Mouse (Mus musculus) embryonic facial prominence, embryonic 14.5 days (tissue): Measurements from ENCODE around the gene Hid1. TPM values are rescaled to one million over a fixed set of nuclear protein-coding genes. Genes with fewer than 3 reads are reported as not detected.

Experiments used
- ATAC-seq: fragments of 200-750 bp; cut with Nextera tagmentation; 2 replicates; pipeline ENCODE4 v1.8.0; 2017; ENCODE audit warnings: low read depth, moderate number of reproducible peaks, moderate TSS enrichment
- DNase-seq: peaks from one replicate; pipeline ENCODE4 v3.0.0-alpha.2; 2015; ENCODE audit warnings: low spot score
- H3K27ac ChIP-seq: fragments of 300-500 bp; sonication (generic); replicated peaks from 2 replicates; pipeline ENCODE4 v1.5.1; 2014; ENCODE audit warnings: low read depth, mild to moderate bottlenecking, low read length, moderate library complexity
- H3K27me3 ChIP-seq: fragments of 300-500 bp; sonication (generic); replicated peaks from 2 replicates; pipeline ENCODE4 v1.6.1; 2014; ENCODE audit warnings: low read length; ENCODE audit not compliant: control insufficient read depth, insufficient read depth
- H3K36me3 ChIP-seq: fragments of 300-500 bp; sonication (generic); 2 replicates; pipeline ENCODE4 v1.6.1; 2014; ENCODE audit warnings: low read length, mixed read lengths; ENCODE audit not compliant: control insufficient read depth, insufficient read depth
- H3K4me1 ChIP-seq: fragments of 300-500 bp; sonication (generic); 2 replicates; pipeline ENCODE4 v1.6.1; 2014; ENCODE audit warnings: antibody characterized with exemption, low read length; ENCODE audit not compliant: control insufficient read depth, insufficient read depth
- H3K4me2 ChIP-seq: fragments of 300-500 bp; sonication (generic); 2 replicates; pipeline ENCODE4 v1.6.1; 2014; ENCODE audit warnings: low read depth, mild to moderate bottlenecking, low read length, moderate library complexity, mixed read lengths
- H3K4me3 ChIP-seq: fragments of 300-500 bp; sonication (generic); 2 replicates; pipeline ENCODE4 v1.5.1; 2014; ENCODE audit warnings: low read depth, mild to moderate bottlenecking, low read length
- H3K9ac ChIP-seq: fragments of 300-500 bp; sonication (generic); 2 replicates; pipeline ENCODE4 v1.6.1; 2014; ENCODE audit warnings: low read depth, mild to moderate bottlenecking, low read length, moderate library complexity, mixed read lengths
- H3K9me3 ChIP-seq: fragments of 300-500 bp; sonication (generic); 2 replicates; pipeline ENCODE4 v1.6.1; 2016; ENCODE audit warnings: low read length; ENCODE audit not compliant: control insufficient read depth
- WGBS: fragments of 180-500 bp; shearing (Covaris S2); extraction: QIAGEN DNeasy Blood & Tissue Kit; methylation state at CpG from one replicate; pipeline ENCODE4 v1.1.7; 2014; 5-methylcytosine and 5-hydroxymethylcytosine counted together
- polyA plus RNA-seq: library from polyadenylated mRNA; unstranded; fragments of >200 nt; fragmentation: Nextera tagmentation; extraction: Ambion mirVana; gene quantifications from 2 replicates; pipeline ENCODE4 v1.2.1, GENCODE M21; 2014

Hid1 gene
- polyA plus RNA-seq, 1 experiment from 2014 or later, result 10.3 TPM

DNA sequence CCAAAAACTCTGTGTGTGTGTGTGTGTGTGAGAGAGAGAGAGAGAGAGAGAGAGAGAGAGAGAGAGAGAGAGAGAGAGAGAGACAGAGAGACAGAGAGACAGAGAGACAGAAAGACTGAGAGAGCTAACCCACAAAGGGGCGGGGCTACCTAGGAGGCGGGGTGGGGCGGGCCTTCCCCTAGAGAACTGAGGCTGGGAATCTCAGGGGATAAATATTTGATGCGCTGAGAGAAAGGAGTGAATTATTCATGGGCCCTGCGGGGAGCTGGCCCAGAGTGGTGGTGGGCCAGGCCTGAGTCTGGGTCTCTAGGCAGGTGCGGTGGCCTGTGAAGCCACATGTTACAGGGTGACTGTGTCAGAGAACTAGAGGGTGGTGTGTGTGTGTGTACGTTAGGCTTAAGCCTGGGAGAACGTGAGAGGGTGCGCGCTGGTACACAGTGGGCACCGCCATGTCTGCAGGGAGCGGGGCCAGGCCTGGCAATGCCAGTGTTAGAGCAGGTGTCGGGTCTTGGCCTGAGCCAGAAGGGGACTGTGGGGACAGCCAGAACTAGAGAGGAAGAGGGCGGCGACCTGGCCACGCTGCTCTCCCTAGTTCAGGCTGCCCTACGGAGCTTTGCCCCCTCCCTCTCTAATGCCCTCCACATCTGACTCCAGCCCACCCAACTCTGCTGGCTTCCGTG, 47.7 kb downstream of the Hid1 start:
- H3K9ac ChIP-seq, result no peak overlapping the region
- H3K4me2 ChIP-seq, result no peak overlapping the region
- no peak overlapping the region for H3K27ac ChIP-seq
- H3K36me3 ChIP-seq, result no peaks in the 10 kb centered on the region
- H3K9me3 ChIP-seq, result no peaks in the 10 kb centered on the region
- DNase-seq (no peak), ATAC-seq (peak; percentile 19; the same call in 1 of the 2 replicates)
- peaks cover 99% of the 10 kb centered on the region for H3K27me3 ChIP-seq
- H3K4me1 ChIP-seq, result no peaks in the 10 kb centered on the region
- no peak overlapping the region for H3K4me3 ChIP-seq
- WGBS, result 10% methylated on average over 17 of the region's 18 CpGs

GRCm38 (mm10) chr11:115318245-115319027, 49.1 kb downstream of the Hid1 start:
- ATAC-seq, result no peak
- Histone ChIP-seq H3K4me1 (no peaks in the 10 kb centered on the region), H3K9ac (no peak overlapping the region), H3K27me3 (peaks cover 95% of the 10 kb centered on the region), H3K4me3 (no peak overlapping the region), H3K27ac (no peak overlapping the region), H3K9me3 (no peaks in the 10 kb centered on the region), H3K36me3 (no peaks in the 10 kb centered on the region), H3K4me2 (no peak overlapping the region)
- no peak for DNase-seq
- WGBS, result 13% methylated on average over 46 of the region's 63 CpGs

- ATAC-seq, result no peak
- H3K4me2 ChIP-seq, result no peak overlapping the region
- H3K27ac ChIP-seq, result no peak overlapping the region
- H3K4me3 ChIP-seq, result no peak overlapping the region
- H3K36me3 ChIP-seq, result no peaks in the 10 kb centered on the region
- no peaks in the 10 kb centered on the region for H3K9me3 ChIP-seq
- no peaks in the 10 kb centered on the region for H3K4me1 ChIP-seq
- WGBS, result 60% methylated on average over 7 of the region's 7 CpGs
- peaks cover 90% of the 10 kb centered on the region for H3K27me3 ChIP-seq
- no peak overlapping the region for H3K9ac ChIP-seq
- no peak for DNase-seq
Observed at GRCm38 (mm10) chr11:115317204-115317603, 50.4 kb downstream of the Hid1 start.

GRCm38 (mm10) chr11:115314249-115314648, 53.3 kb downstream of the Hid1 start:
- no peak for DNase-seq
- Histone ChIP-seq H3K27ac (no peak overlapping the region), H3K9ac (no peak overlapping the region), H3K4me2 (no peak overlapping the region), H3K27me3 (peaks cover 63% of the 10 kb centered on the region), H3K4me1 (no peaks in the 10 kb centered on the region), H3K36me3 (no peaks in the 10 kb centered on the region), H3K9me3 (no peaks in the 10 kb centered on the region), H3K4me3 (no peak overlapping the region)
- 30% methylated on average over 2 of the region's 2 CpGs for whole genome bisulfite sequencing
- ATAC-seq, result no peak

GRCm38 (mm10) chr11:115308781-115309180, 58.8 kb downstream of the Hid1 start:
- no peak overlapping the region for H3K4me2 ChIP-seq

GRCm38 (mm10) chr11:115306863-115307262, 60.7 kb downstream of the Hid1 start, which contains the start of gene Otop2:
Gene Otop2, plus strand, starts transcription at chr11:115307163.
- WGBS, result 25% methylated on average over 8 of the region's 8 CpGs
- Histone ChIP-seq H3K4me1 (0 out of 2 replicates have a peak, but pooled peaks cover 5% of the 10 kb centered on the region), H3K4me3 (no peak within 1 kb of the TSS), H3K27ac (no peak within 1 kb of the TSS), H3K9ac (no peak within 1 kb of the TSS), H3K36me3 (no peaks in the 10 kb centered on the region), H3K4me2 (no peak within 1 kb of the TSS), H3K27me3 (no peaks in the 10 kb centered on the region), H3K9me3 (no peaks in the 10 kb centered on the region)
- ATAC-seq (no peak), DNase-seq (no peak)

More at GRCm38 (mm10) chr11:115308781-115309180, 58.8 kb downstream of the Hid1 start:
- peaks cover 11% of the 10 kb centered on the region for H3K27me3 ChIP-seq
- no peaks in the 10 kb centered on the region for H3K9me3 ChIP-seq
- no peak overlapping the region for H3K4me3 ChIP-seq
- H3K9ac ChIP-seq, result no peak overlapping the region
- H3K36me3 ChIP-seq, result no peaks in the 10 kb centered on the region
- 0 out of 2 replicates have a peak, but pooled peaks cover 5% of the 10 kb centered on the region for H3K4me1 ChIP-seq
- WGBS, result 63% methylated on average over 1 of the region's 1 CpGs
- H3K27ac ChIP-seq, result no peak overlapping the region
- ATAC-seq (no peak), DNase-seq (no peak)

DNA sequence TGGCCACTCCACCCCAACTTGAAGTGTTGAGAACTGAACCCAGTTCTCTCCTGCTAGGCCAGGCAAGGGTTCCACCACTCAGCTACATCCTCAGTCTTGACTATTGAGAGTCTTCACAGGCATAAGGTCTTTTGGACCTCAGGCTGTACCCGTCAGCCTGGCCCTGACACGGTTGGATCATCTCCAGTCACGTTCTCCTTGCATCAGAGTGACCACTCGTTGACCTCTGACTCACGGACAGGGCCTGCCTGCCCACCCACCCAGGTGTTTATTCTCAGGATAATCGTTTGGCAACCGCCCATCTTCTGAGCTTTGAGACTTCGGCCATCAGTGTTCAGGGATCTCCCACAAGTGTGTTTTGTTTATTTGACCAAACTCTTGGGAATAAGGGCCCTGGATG, 64.4 kb downstream of the Hid1 start:
- peaks cover 10% of the 10 kb centered on the region for H3K27me3 ChIP-seq
- H3K27ac ChIP-seq, result no peak overlapping the region
- H3K4me2 ChIP-seq, result no peak overlapping the region
- H3K36me3 ChIP-seq, result no peaks in the 10 kb centered on the region
- DNase-seq, result no peak
- ATAC-seq, result no peak
- H3K9ac ChIP-seq, result no peak overlapping the region
- 0 out of 2 replicates have a peak, but pooled peaks cover 5% of the 10 kb centered on the region for H3K4me1 ChIP-seq
- 70% methylated on average over 8 of the region's 8 CpGs for WGBS
- no peaks in the 10 kb centered on the region for H3K9me3 ChIP-seq
- no peak overlapping the region for H3K4me3 ChIP-seq

- H3K27me3 ChIP-seq, result peaks cover 27% of the 10 kb centered on the region
- DNase-seq (no peak), ATAC-seq (no peak)
- 89% methylated on average over 2 of the region's 2 CpGs for WGBS
- no peak overlapping the region for H3K4me3 ChIP-seq
- H3K4me1 ChIP-seq, result no peaks in the 10 kb centered on the region
- H3K4me2 ChIP-seq, result no peak overlapping the region
- no peak overlapping the region for H3K9ac ChIP-seq
- H3K27ac ChIP-seq, result no peak overlapping the region
- no peaks in the 10 kb centered on the region for H3K9me3 ChIP-seq
- H3K36me3 ChIP-seq, result no peaks in the 10 kb centered on the region
Observed at GRCm38 (mm10) chr11:115301351-115301750, 66.2 kb downstream of the Hid1 start.
